Mouse (Mus musculus) lung, postnatal 0 days (tissue): ENCODE data around the gene Rgs7. TPM values are rescaled to one million over a fixed set of nuclear protein-coding genes. Genes with fewer than 3 reads are reported as not detected.
A peak's percentile ranks its signal among the peaks of the same experiment; 100 is the strongest.

ENCODE experiments used
- ATAC-seq: fragments of 200-750 bp; cut with Nextera tagmentation; 2 replicates; pipeline ENCODE4 v1.8.0; 2017; ENCODE audit warnings: moderate library complexity
- DNase-seq: peaks from one replicate; pipeline ENCODE4 v3.0.0-alpha.2; 2016; ENCODE audit warnings: low spot score
- H3K27ac ChIP-seq: fragments of 300-500 bp; sonication (generic); 2 replicates; pipeline ENCODE4 v1.5.1; 2014; ENCODE audit warnings: antibody characterized with exemption, mild to moderate bottlenecking, low read length, mixed read lengths
- H3K27me3 ChIP-seq: fragments of 300-500 bp; sonication (generic); replicated peaks from 2 replicates; pipeline ENCODE4 v1.6.1; 2014; ENCODE audit warnings: low read length, mixed read lengths; ENCODE audit not compliant: insufficient read depth
- H3K36me3 ChIP-seq: fragments of 300-500 bp; sonication (generic); 2 replicates; pipeline ENCODE4 v1.6.1; 2014; ENCODE audit warnings: low read length, mixed read lengths; ENCODE audit not compliant: insufficient read depth
- H3K4me1 ChIP-seq: fragments of 300-500 bp; sonication (generic); 2 replicates; pipeline ENCODE4 v1.6.1; 2014; ENCODE audit warnings: antibody characterized with exemption, low read depth, low read length, mixed read lengths; ENCODE audit not compliant: insufficient read depth
- H3K4me2 ChIP-seq: fragments of 300-500 bp; sonication (generic); replicated peaks from 2 replicates; pipeline ENCODE4 v1.6.1; 2014; ENCODE audit warnings: low read depth, mild to moderate bottlenecking, low read length, moderate library complexity, mixed read lengths
- H3K4me3 ChIP-seq: fragments of 300-500 bp; sonication (generic); 2 replicates; pipeline ENCODE4 v1.5.1; 2014; ENCODE audit warnings: low read depth, low read length
- H3K9ac ChIP-seq: fragments of 300-500 bp; sonication (generic); replicated peaks from 2 replicates; pipeline ENCODE4 v1.6.1; 2014; ENCODE audit warnings: low read depth, mild to moderate bottlenecking
- H3K9me3 ChIP-seq: fragments of 300-500 bp; sonication (generic); 2 replicates; pipeline ENCODE4 v1.6.1; 2016; ENCODE audit warnings: low read length, mixed read lengths
- CTCF ChIP-seq: IDR thresholded peaks from 2 replicates; pipeline ENCODE4 v1.5.1; 2016; ENCODE audit warnings: antibody characterized with exemption, mild to moderate bottlenecking
- EP300 ChIP-seq: IDR thresholded peaks from 2 replicates; pipeline ENCODE4 v1.6.1; 2016; ENCODE audit warnings: antibody characterized with exemption, mild to moderate bottlenecking, control low read depth
- WGBS: fragments of 180-500 bp; shearing (Covaris S2); extraction: QIAGEN DNeasy Blood & Tissue Kit; methylation state at CpG from one replicate; pipeline ENCODE4 v1.1.7; 2014; 5-methylcytosine and 5-hydroxymethylcytosine counted together
- polyA plus RNA-seq: library from polyadenylated mRNA; unstranded; fragments of >200 nt; fragmentation: Nextera tagmentation; extraction: Ambion mirVana; gene quantifications from 2 replicates; pipeline ENCODE4 v1.2.1, GENCODE M21; 2015

Gene Rgs7
- polyA plus RNA-seq, 1 experiment from 2014 or later: 0.20 TPM

DNA sequence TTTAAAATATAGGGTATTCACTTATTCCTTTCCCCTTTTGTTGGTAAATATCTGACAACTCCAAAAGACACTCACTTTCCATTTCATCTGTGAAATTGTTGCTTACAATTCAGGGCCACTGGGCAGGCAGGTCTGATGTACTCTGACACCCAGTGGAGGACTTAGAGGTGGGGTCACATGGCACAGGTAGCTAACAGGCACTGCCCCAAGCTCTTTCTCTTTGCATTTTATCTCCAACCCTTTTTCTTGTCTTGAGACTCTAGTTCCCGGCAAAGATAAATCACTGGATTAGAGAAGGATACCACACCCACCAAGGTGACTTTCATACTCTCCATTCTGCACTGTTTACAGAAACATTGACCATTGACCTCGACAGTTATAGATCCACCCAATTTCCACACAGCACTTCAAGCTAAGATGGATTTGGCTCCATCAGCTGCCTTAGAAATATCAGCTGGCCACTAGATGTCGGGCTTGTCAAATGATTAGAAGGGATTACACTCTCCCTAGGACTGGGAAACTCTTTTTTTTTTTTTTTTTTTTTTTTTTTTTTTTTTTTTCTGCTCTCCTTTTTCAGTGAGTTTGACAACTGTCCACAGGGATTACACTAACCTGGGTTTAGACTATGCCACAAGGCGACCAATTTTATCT, 451.0 kb downstream of the Rgs7 start:
- H3K4me2 ChIP-seq: no peak overlapping the region
- H3K9ac ChIP-seq: no peak overlapping the region
- no peaks in the 10 kb centered on the region for H3K36me3 ChIP-seq
- H3K27me3 ChIP-seq: no peaks in the 10 kb centered on the region
- no peak overlapping the region for H3K27ac ChIP-seq
- H3K4me3 ChIP-seq: no peak overlapping the region
- TF ChIP-seq EP300 (no peak), CTCF (peak; percentile 59)
- no peak; the same call in 1 of the 2 replicates for ATAC-seq
- no peaks in the 10 kb centered on the region for H3K9me3 ChIP-seq
- WGBS: 30% methylated on average over 4 of the region's 4 CpGs
- peak; percentile 53 for DNase-seq
- no peaks in the 10 kb centered on the region for H3K4me1 ChIP-seq

GRCm38 (mm10) chr1:175040038-175040437, 452.3 kb downstream of the Rgs7 start:
- H3K27ac ChIP-seq: no peak overlapping the region
- H3K27me3 ChIP-seq: no peaks in the 10 kb centered on the region
- WGBS: 92% methylated on average over 4 of the region's 4 CpGs
- H3K9me3 ChIP-seq: no peaks in the 10 kb centered on the region
- no peak for ATAC-seq
- no peak for DNase-seq
- H3K4me1 ChIP-seq: no peaks in the 10 kb centered on the region
- no peak overlapping the region for H3K4me2 ChIP-seq
- H3K4me3 ChIP-seq: no peak overlapping the region
- H3K36me3 ChIP-seq: no peaks in the 10 kb centered on the region
- TF ChIP-seq CTCF (no peak), EP300 (no peak)
- H3K9ac ChIP-seq: no peak overlapping the region

DNA sequence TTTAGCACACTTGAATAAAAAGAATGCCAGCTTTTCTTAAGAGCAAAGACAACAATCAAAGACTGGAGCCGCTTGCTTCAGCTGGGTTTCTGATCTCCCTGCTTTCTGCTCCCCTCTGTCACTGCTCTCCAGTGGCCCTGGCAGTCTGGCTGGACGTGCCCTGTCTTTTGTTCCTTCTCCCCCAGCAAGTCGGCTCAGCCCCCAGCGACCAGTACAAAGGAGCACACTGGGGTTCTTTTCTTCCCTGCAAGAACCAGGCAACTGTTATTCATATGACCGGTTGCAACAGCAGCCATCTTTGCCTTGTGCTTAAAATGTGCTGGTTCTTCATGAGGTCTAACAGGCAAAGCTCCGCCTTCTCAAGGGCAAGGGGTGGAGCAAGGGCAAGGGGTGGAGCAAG, 452.7 kb downstream of the Rgs7 start:
- 44% methylated on average over 6 of the region's 6 CpGs for WGBS
- H3K36me3 ChIP-seq: no peaks in the 10 kb centered on the region
- DNase-seq (no peak), ATAC-seq (no peak)
- H3K9me3 ChIP-seq: no peaks in the 10 kb centered on the region
- H3K27ac ChIP-seq: no peak overlapping the region
- H3K9ac ChIP-seq: no peak overlapping the region
- no peak overlapping the region for H3K4me3 ChIP-seq
- H3K4me2 ChIP-seq: no peak overlapping the region
- no peaks in the 10 kb centered on the region for H3K4me1 ChIP-seq
- H3K27me3 ChIP-seq: no peaks in the 10 kb centered on the region
- TF ChIP-seq CTCF (no peak), EP300 (no peak)

DNA sequence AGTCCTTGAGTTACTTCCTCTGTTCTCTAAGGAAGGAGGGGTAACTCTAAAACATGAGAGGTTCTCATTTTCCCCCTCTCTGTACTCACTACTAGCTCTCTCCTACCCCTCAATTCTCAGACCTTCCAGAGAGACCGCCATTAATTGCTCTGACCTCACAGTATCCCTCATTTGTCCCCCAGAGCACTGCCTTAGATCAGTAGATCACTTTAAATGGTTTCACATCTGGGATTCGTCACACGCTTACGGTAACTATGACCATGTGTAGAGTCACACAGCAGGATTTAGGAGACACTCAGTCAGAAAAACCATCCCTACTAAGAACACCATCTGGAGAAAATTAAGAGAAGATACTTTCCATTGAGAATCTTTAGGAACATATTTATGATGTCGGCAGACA, 456.8 kb downstream of the Rgs7 start:
- TF ChIP-seq EP300: no peak
- TF ChIP-seq CTCF: no peak
- DNase-seq (no peak), ATAC-seq (no peak)
- no peaks in the 10 kb centered on the region for H3K27me3 ChIP-seq
- no peak overlapping the region for H3K4me2 ChIP-seq
- H3K36me3 ChIP-seq: no peaks in the 10 kb centered on the region
- no peak overlapping the region for H3K27ac ChIP-seq
- WGBS: 82% methylated on average over 5 of the region's 5 CpGs
- H3K9me3 ChIP-seq: no peaks in the 10 kb centered on the region
- H3K4me1 ChIP-seq: no peaks in the 10 kb centered on the region
- no peak overlapping the region for H3K9ac ChIP-seq
- no peak overlapping the region for H3K4me3 ChIP-seq

DNA sequence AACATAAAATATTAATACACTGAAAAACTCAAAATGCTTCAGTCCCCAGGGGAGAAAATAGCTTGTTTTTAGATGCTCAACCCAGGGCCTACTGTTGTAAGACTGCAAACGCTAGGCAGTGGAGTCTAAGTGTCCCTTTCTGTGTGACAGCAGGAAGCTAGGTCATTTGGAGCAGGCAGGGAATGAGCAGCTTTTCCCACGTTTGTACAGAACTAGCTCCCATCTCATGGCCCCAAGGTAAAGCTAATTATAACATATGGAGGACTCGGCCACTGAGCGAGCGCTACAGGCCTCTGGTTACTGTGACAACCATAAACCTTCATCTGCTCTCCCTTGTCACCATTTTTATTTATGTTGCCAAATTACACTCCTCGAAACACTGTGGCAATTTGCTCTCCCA, 460.3 kb downstream of the Rgs7 start:
- no peak for ATAC-seq
- no peaks in the 10 kb centered on the region for H3K36me3 ChIP-seq
- H3K4me1 ChIP-seq: no peaks in the 10 kb centered on the region
- no peak for TF ChIP-seq EP300
- TF ChIP-seq CTCF: no peak
- no peak overlapping the region for H3K27ac ChIP-seq
- no peak overlapping the region for H3K4me3 ChIP-seq
- 53% methylated on average over 6 of the region's 6 CpGs for WGBS
- no peak overlapping the region for H3K4me2 ChIP-seq
- H3K27me3 ChIP-seq: no peaks in the 10 kb centered on the region
- H3K9me3 ChIP-seq: no peaks in the 10 kb centered on the region
- H3K9ac ChIP-seq: no peak overlapping the region
- no peak for DNase-seq

DNA sequence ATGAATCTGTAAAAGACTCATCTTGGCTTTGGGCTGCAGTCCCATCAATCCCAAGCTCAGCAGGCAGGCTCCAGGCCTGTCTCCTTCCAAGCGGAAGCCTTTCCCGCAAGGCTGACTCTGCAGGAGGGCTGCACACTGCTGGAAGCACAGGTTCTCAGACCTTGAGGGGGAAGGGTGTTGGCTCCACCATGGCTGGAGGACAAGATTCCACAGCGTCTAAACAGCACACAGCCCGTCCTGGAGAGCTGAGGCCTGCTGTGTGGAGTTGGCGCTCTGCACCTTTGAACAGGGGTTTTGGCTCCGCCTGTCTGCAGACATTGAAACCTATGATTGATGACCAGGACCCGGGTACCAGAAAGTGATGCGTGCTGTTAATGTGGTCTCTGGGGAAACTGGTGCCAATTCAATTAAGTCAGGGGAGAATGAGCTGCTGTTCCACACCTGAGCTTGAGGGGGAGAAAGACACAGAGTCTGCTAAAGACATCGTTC, 463.5 kb downstream of the Rgs7 start:
- DNase-seq (no peak), ATAC-seq (no peak)
- Histone ChIP-seq H3K9ac (no peak overlapping the region), H3K4me2 (no peak overlapping the region), H3K36me3 (no peaks in the 10 kb centered on the region), H3K27ac (no peak overlapping the region), H3K4me3 (no peak overlapping the region), H3K9me3 (no peaks in the 10 kb centered on the region), H3K27me3 (no peaks in the 10 kb centered on the region), H3K4me1 (no peaks in the 10 kb centered on the region)
- WGBS: 16% methylated on average over 9 of the region's 9 CpGs
- TF ChIP-seq CTCF: no peak
- no peak for TF ChIP-seq EP300

DNA sequence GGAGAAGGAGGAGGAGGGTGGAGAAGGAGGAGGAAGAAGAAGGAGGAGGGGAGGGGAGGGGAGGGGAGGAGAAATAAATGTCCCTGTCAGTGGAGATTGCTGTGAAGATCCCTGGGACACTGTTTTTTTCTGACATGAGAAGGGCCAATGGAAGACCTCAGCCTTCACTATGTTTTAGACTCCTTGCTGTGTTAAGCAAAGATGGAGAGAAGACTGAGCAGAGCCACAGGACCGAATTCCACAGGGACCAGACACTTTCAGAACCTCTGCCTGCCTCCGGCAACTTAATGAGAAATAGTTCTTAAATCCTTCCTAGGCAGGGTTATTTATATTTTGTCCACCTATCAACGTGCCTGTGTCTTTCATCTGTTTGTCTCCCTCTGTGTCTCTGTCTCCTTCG, 464.0 kb downstream of the Rgs7 start:
- Histone ChIP-seq H3K4me2 (no peak overlapping the region), H3K27me3 (no peaks in the 10 kb centered on the region), H3K27ac (no peak overlapping the region), H3K4me1 (no peaks in the 10 kb centered on the region), H3K36me3 (no peaks in the 10 kb centered on the region), H3K9ac (no peak overlapping the region), H3K4me3 (no peak overlapping the region), H3K9me3 (no peaks in the 10 kb centered on the region)
- DNase-seq: no peak
- 16% methylated on average over 4 of the region's 4 CpGs for WGBS
- no peak for TF ChIP-seq EP300
- ATAC-seq: no peak
